Mouse (Mus musculus) ES-E14 (cell line): ENCODE results near the gene Cdpf1.

ENCODE experiments used
- CHD2 ChIP-seq: IDR thresholded peaks from 2 replicates; pipeline ENCODE4 v1.6.1; 2014; ENCODE audit warnings: mild to moderate bottlenecking, low read depth, low read length, inconsistent platforms
- MAFK ChIP-seq: IDR thresholded peaks from 2 replicates; pipeline ENCODE4 v1.6.1; 2014; ENCODE audit warnings: mild to moderate bottlenecking, low read depth, low read length, inconsistent platforms; ENCODE audit not compliant: insufficient read depth
- ZC3H11A ChIP-seq: IDR thresholded peaks from 2 replicates; pipeline ENCODE4 v1.6.1; 2012; ENCODE audit warnings: low read depth, mild to moderate bottlenecking, inconsistent platforms, low read length, borderline replicate concordance
- ZNF384 ChIP-seq: IDR thresholded peaks from 2 replicates; pipeline ENCODE4 v1.6.1; 2012; ENCODE audit warnings: low read depth, low read length, inconsistent platforms

GRCm38 (mm10) chr15:85802931-85803330 is 8.6 kb downstream of the Cdpf1 start:
- TF ChIP-seq CHD2: no peak
- no peak for TF ChIP-seq MAFK
- TF ChIP-seq ZC3H11A: no peak
- no peak for TF ChIP-seq ZNF384
